Mouse (Mus musculus) bone marrow, adult 2 months (tissue): Measurements from ENCODE around the gene Cacna1b. TPM values are rescaled to one million over a fixed set of nuclear protein-coding genes. Genes with fewer than 3 reads are reported as not detected.

Source experiments
- H3K27ac ChIP-seq: fragments of 200-500 bp; 2 replicates; pipeline ENCODE4 v1.5.1; 2012; ENCODE audit warnings: low read depth, mild to moderate bottlenecking, control low read depth, inconsistent platforms, low read length; ENCODE audit not compliant: control insufficient read depth, poor library complexity, insufficient read depth
- H3K4me1 ChIP-seq: fragments of 200-500 bp; 2 replicates; pipeline ENCODE4 v1.6.1; 2011; ENCODE audit warnings: low read length; ENCODE audit not compliant: control insufficient read depth, insufficient read depth
- H3K4me3 ChIP-seq: fragments of 200-500 bp; replicated peaks from 2 replicates; pipeline ENCODE3; 2011; ENCODE audit warnings: mild to moderate bottlenecking, low read depth, low read length, control low read depth; ENCODE audit not compliant: control insufficient read depth
- CTCF ChIP-seq: fragments of 200-500 bp; IDR thresholded peaks from 2 replicates; pipeline ENCODE4 v1.5.1; 2011; ENCODE audit warnings: low read length, control low read depth; ENCODE audit not compliant: control insufficient read depth, insufficient read depth
- POLR2A ChIP-seq: fragments of 200-500 bp; IDR thresholded peaks from 2 replicates; pipeline ENCODE4 v1.6.1; 2011; ENCODE audit warnings: low read depth, mild to moderate bottlenecking, control low read depth, low read length, borderline replicate concordance; ENCODE audit not compliant: control insufficient read depth
- WGBS: fragments of 180-500 bp; shearing (Covaris S2); methylation state at CpG from one replicate; pipeline ENCODE4 v1.1.7; 2018; 5-methylcytosine and 5-hydroxymethylcytosine counted together
- polyA plus RNA-seq: library from polyadenylated mRNA; stranded (reverse); fragments of >200 nt; gene quantifications from 2 replicates; pipeline ENCODE4 v1.2.4, GENCODE M21; 2011; ENCODE audit warnings: low replicate concordance; ENCODE audit not compliant: missing spikeins, insufficient read depth, insufficient read length

The Cacna1b gene
- polyA plus RNA-seq, 1 experiment: 2.2 TPM

DNA sequence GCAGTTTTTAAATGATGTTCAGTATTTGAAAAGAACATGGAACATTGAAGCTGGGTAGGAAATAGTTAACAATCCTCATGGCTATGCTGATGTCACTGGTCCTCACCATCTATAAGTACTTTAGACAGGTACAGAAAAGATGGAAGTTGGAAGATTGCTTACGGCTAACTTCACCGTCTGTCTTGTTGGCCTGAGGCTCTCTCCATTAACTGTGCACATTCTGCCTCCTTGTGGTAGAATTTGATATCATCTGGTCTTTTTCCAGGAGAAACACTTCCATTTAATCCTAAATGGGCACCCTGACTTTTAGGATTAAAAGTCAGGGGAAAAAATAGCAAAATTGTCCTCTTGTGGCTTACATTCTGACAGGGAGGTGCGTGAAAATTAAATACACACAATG lies 194.4 kb downstream of the Cacna1b start:
- Histone ChIP-seq H3K4me3 (no peak overlapping the region), H3K27ac (no peak overlapping the region)
- WGBS: 20% methylated on average over 3 of the region's 3 CpGs

DNA sequence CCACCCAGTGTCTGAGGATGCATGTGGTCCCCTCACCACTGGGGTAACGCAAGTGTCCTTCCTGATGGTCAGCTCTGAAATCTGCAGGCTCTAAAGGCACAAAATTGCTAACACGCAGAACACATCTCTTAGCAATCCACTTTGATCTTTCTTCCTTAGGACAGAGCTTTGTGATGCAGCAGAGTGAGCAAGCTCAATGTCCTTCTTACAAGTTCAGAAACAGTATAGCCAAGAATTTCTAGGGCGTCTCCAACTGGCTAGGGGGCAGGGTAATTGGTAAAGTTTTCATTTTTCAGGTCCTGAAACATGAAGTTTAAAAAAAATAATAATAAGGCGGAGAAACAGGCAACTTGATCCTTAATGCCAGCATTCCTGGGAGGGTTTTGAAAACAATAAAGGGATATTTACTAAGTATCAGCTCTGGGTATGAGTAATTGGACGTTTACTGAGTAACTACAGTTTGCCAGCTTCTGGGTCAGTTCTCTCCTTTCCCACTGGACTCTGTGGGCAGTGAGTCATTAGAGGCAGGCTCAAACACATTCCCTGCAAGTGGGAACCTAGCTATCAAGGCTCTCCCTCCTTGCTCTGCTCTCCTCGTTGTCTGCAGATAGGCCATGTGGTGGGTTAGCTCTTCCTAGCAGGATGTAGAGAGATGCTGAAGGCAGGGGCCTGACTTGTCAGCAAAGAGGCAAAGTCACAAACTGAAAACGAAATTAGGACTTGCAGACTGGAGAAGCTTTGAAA lies 200.2 kb downstream of the Cacna1b start:
- 65% methylated on average over 7 of the region's 7 CpGs for WGBS
- no peaks in the 10 kb centered on the region for H3K4me1 ChIP-seq
- no peak overlapping the region for H3K27ac ChIP-seq

More for the DNA sequence above, 194.4 kb downstream of the Cacna1b start:
- TF ChIP-seq CTCF (no peak), POLR2A (no peak)
- H3K4me1 ChIP-seq: peaks cover 2% of the 10 kb centered on the region; the same call in 1 of the 2 replicates

DNA sequence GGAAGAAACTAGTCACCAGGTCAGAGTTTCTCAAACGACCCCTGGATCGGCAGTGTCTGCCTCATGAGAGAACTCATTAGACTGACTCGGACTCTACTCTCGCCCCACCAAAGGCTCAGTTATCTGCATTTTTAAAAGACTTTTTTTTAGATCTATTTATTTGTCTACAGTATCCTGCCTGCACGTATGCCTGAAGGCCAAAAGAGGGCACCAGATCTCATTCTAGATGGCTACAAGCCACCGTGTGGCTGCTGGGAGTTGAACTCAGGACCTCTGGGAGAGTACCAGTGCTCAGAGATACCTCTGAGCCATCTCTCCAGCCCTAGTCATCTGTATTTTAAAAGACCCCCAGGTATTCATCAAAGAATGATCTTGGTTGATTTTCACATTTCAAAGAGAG lies 201.0 kb downstream of the Cacna1b start:
- no peak overlapping the region for H3K27ac ChIP-seq
- no peaks in the 10 kb centered on the region for H3K4me1 ChIP-seq
- 78% methylated on average over 6 of the region's 6 CpGs for WGBS
- no peak for TF ChIP-seq POLR2A
- TF ChIP-seq CTCF: no peak
- no peak overlapping the region for H3K4me3 ChIP-seq

More for the DNA sequence above, 200.2 kb downstream of the Cacna1b start:
- TF ChIP-seq CTCF: no peak
- TF ChIP-seq POLR2A: no peak
- no peak overlapping the region for H3K4me3 ChIP-seq

DNA sequence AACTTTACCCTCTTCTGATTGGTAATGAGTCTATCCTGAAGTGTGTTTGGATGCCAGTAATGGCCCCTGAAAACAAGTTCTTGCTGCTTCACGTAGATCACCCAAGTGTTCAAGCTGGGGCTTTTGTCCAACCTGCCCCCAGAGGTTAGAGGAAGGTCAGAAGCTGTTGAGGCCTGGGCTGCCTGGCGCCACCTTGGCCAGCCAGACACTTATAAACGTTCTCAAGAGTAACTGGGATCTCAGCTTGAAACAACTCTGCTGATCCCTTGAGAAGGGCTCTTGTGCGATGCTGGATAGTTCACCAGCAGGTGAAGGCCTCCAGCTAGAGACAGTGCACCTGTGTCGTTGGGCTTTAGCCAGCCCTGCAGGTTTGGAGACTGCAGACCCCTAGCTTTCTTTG lies 202.8 kb downstream of the Cacna1b start:
- H3K27ac ChIP-seq: no peak overlapping the region
- 71% methylated on average over 5 of the region's 5 CpGs for WGBS
- no peak overlapping the region for H3K4me3 ChIP-seq
- H3K4me1 ChIP-seq: no peaks in the 10 kb centered on the region
- no peak for TF ChIP-seq CTCF
- no peak for TF ChIP-seq POLR2A

DNA sequence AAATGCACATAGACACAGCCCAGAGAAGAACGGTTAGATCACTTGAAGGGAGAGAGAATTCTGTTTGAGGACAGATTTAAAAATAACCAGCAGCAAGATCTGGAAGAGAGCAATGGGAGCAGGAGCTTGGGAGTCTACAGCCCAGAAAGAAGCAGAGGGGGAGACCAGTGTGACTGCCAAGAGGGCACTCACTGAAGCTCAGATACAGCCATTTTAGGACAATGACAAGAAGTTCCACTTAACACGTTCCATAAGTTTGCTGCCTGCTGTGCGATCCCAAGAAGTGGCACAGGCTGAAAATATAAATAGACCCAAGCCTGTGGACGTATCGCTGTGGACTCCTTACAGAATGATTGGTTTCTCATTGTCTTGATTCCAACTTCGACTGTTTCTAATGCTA lies 206.6 kb downstream of the Cacna1b start:
- Histone ChIP-seq H3K4me3 (no peak overlapping the region), H3K27ac (no peak overlapping the region)
- WGBS: 75% methylated on average over 6 of the region's 6 CpGs

DNA sequence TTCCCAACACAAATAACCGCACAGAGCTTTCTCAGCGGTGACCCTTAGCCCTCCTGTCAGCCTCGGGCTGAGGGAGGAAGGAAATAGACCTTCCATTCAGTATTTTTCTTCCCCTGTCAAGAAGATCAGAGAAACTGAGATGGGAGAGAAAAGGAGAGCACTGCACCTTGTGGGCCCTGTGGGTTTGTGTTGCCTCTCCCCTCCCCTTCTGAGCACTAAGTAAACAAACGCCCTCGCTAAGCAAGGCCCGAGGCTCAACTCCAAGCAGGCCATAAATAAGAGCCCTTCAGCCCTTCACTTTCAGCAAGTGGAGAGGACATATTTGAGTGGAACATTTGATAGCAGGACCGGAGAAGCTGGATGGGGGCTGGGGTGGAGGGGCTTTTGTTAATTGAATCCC lies 209.0 kb downstream of the Cacna1b start:
- Histone ChIP-seq H3K4me1 (no peaks in the 10 kb centered on the region), H3K4me3 (no peak overlapping the region), H3K27ac (no peak overlapping the region)
- TF ChIP-seq CTCF: no peak
- no peak for TF ChIP-seq POLR2A
- WGBS: 57% methylated on average over 7 of the region's 7 CpGs

More for the DNA sequence above, 206.6 kb downstream of the Cacna1b start:
- TF ChIP-seq POLR2A (no peak), CTCF (no peak)
- no peaks in the 10 kb centered on the region for H3K4me1 ChIP-seq

Other genes with a start within 250 kb of the Cacna1b start
- 18.0 and 31.3 TPM in 2 replicates for gene Ehmt1, start 156.5 kb upstream of the Cacna1b start, polyA plus RNA-seq
- 77.0 and 140 TPM in 2 replicates for gene Arrdc1, start 172.1 kb upstream of the Cacna1b start, polyA plus RNA-seq
- gene Zmynd19, start 186.6 kb upstream of the Cacna1b start, polyA plus RNA-seq: 13.1 and 15.4 TPM in 2 replicates
- gene Dph7, start 199.2 kb upstream of the Cacna1b start, polyA plus RNA-seq: 6.4 and 15.3 TPM in 2 replicates
- gene Mrpl41, start 211.9 kb upstream of the Cacna1b start, polyA plus RNA-seq: 46.5 and 61.1 TPM in 2 replicates
- gene Pnpla7, start 212.9 kb upstream of the Cacna1b start, polyA plus RNA-seq: 45.6 and 71.4 TPM in 2 replicates